Mouse (Mus musculus) myocyte (in vitro differentiated cells): ENCODE measurements at regions not wholly inside any gene's neighbourhood (a gene's known extent, or its start where the extent isn't known, plus 50 kb on each side); places are given as distances from the start of the nearest gene placed in this dataset.
A peak's percentile ranks its signal among the peaks of the same experiment; 100 is the strongest.

Experiments used
- H3K27me3 ChIP-seq: one replicate; pipeline ENCODE4 v1.6.1; 2011; ENCODE audit not compliant: control insufficient read depth, insufficient read depth, insufficient read length
- H3K36me3 ChIP-seq: one replicate; pipeline ENCODE4 v1.6.1; 2011; ENCODE audit not compliant: control insufficient read depth, insufficient read depth
- H3K4me2 ChIP-seq: one replicate; pipeline ENCODE4 v1.6.1; 2011; ENCODE audit warnings: low read depth, control low read depth
- H3K4me3 ChIP-seq: one replicate; pipeline ENCODE4 v1.5.1; 2011; ENCODE audit warnings: mild to moderate bottlenecking, control low read depth, moderate library complexity
- H3K79me2 ChIP-seq: one replicate; pipeline ENCODE4 v1.6.1; 2011; ENCODE audit not compliant: control insufficient read depth, insufficient read depth
- H3ac ChIP-seq: one replicate; pipeline ENCODE4 v1.6.1; 2011; ENCODE audit not compliant: control insufficient read depth, insufficient read length
- CEBPB ChIP-seq: IDR thresholded peaks from 2 replicates; pipeline ENCODE4 v1.6.1; 2011; ENCODE audit warnings: mild to moderate bottlenecking, moderate library complexity; ENCODE audit not compliant: poor library complexity, insufficient read depth, severe bottlenecking
- E2F4 ChIP-seq: IDR thresholded peaks from one replicate; pipeline ENCODE4 v1.6.1; 2011; ENCODE audit warnings: mild to moderate bottlenecking, control low read depth, moderate library complexity; ENCODE audit not compliant: insufficient read depth
- MAX ChIP-seq: IDR thresholded peaks from one replicate; pipeline ENCODE4 v1.6.1; 2011; ENCODE audit warnings: low read depth, mild to moderate bottlenecking, control low read depth
- MYOD1 ChIP-seq, 3 experiments: IDR thresholded peaks; one replicate each; pipeline ENCODE4 v1.6.1; 2011; ENCODE audit warnings: control low read depth in 2 of 3, low read depth in 2 of 3, mild to moderate bottlenecking in 2 of 3, moderate library complexity in 1 of 3; ENCODE audit not compliant: insufficient read length in 2 of 3, control insufficient read depth in 1 of 3
- MYOG ChIP-seq, 3 experiments: IDR thresholded peaks; one replicate each; pipeline ENCODE4 v1.6.1; 2011; ENCODE audit warnings: control low read depth in 2 of 3, low read depth in 2 of 3, mild to moderate bottlenecking in 2 of 3; ENCODE audit not compliant: insufficient read length in 2 of 3, control insufficient read depth in 1 of 3, insufficient read depth in 1 of 3
- POLR2A ChIP-seq: IDR thresholded peaks from one replicate; pipeline ENCODE4 v1.6.1; 2011; ENCODE audit warnings: low read depth, mild to moderate bottlenecking, control low read depth, moderate library complexity; ENCODE audit not compliant: insufficient read length
- POLR2AphosphoS2 ChIP-seq: IDR thresholded peaks from one replicate; pipeline ENCODE4 v1.6.1; 2011; ENCODE audit warnings: low read depth, control low read depth; ENCODE audit not compliant: insufficient read length
- REST ChIP-seq: IDR thresholded peaks from one replicate; pipeline ENCODE4 v1.6.1; 2011; ENCODE audit warnings: mild to moderate bottlenecking, control low read depth, moderate library complexity; ENCODE audit not compliant: insufficient read depth, insufficient read length
- SRF ChIP-seq: IDR thresholded peaks from one replicate; pipeline ENCODE4 v1.6.1; 2011; ENCODE audit warnings: low read depth; ENCODE audit not compliant: control insufficient read depth, insufficient read length
- TCF12 ChIP-seq: IDR thresholded peaks from one replicate; pipeline ENCODE4 v1.6.1; 2011; ENCODE audit warnings: mild to moderate bottlenecking, control low read depth; ENCODE audit not compliant: poor library complexity, insufficient read depth, severe bottlenecking
- TCF3 ChIP-seq: IDR thresholded peaks from one replicate; pipeline ENCODE4 v1.6.1; 2011; ENCODE audit warnings: low read depth, control low read depth; ENCODE audit not compliant: insufficient read length
- USF1 ChIP-seq: IDR thresholded peaks from one replicate; pipeline ENCODE4 v1.6.1; 2011; ENCODE audit warnings: low read depth, mild to moderate bottlenecking, control low read depth, moderate library complexity

- no peaks in the 10 kb centered on the region for H3K36me3 ChIP-seq
- TF ChIP-seq REST (no peak), E2F4 (no peak), POLR2AphosphoS2 (no peak), POLR2A (no peak), MAX (no peak), MYOG (IDR thresholded peaks at IDR 0.05; ENCODE audit: control insufficient read depth in 1 of 3, insufficient read depth in 1 of 3, insufficient read length in 2 of 3, low read depth in 2 of 3) (no peak), USF1 (no peak), MYOD1 (IDR thresholded peaks at IDR 0.05; ENCODE audit: control insufficient read depth in 1 of 3, insufficient read length in 2 of 3, low read depth in 2 of 3) (no peak), SRF (no peak), TCF12 (no peak)
- H3K4me3 ChIP-seq = no peak overlapping the region
- no peaks in the 10 kb centered on the region for H3K27me3 ChIP-seq
- H3K79me2 ChIP-seq = no peaks in the 10 kb centered on the region
- H3K4me2 ChIP-seq = no peak overlapping the region
- H3ac ChIP-seq = no peak overlapping the region
Observed at GRCm38 (mm10) chr8:126723259-126724122, 129.7 kb upstream of the Irf2bp2 start.

DNA sequence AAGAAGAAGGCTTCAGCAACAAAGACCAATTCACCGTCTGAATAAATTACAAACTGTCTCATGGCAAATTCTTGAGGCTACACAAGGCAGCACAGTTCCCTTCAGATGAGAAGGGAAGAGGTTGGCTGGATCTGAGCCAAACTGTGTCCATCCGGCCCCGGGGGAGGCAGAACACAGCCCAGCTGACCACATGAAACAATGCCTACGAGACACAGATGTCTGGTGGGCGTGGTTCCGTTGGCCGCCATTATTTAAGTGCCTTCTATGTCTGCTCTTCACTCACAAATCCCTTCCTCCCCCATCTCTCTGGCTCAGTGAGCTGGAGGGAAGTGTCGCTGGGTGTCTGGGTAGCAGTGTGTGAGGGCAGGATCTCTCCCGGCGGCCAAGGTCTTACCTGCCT, 127.8 kb upstream of the Irf2bp2 start:
- Histone ChIP-seq H3K79me2 (no peaks in the 10 kb centered on the region), H3K4me2 (peak overlapping the region; percentile 16), H3K36me3 (no peaks in the 10 kb centered on the region), H3K27me3 (no peaks in the 10 kb centered on the region), H3K4me3 (no peak overlapping the region), H3ac (no peak overlapping the region)
- peak in 1 of 3 experiments; percentile 49 for TF ChIP-seq MYOG (IDR thresholded peaks at IDR 0.05; ENCODE audit: control insufficient read depth in 1 of 3, insufficient read depth in 1 of 3, insufficient read length in 2 of 3, low read depth in 2 of 3)
- TF ChIP-seq MYOD1 (IDR thresholded peaks at IDR 0.05; ENCODE audit: control insufficient read depth in 1 of 3, insufficient read length in 2 of 3, low read depth in 2 of 3) = peak in 1 of 3 experiments; percentile 47
- TF ChIP-seq TCF12 = no peak

DNA sequence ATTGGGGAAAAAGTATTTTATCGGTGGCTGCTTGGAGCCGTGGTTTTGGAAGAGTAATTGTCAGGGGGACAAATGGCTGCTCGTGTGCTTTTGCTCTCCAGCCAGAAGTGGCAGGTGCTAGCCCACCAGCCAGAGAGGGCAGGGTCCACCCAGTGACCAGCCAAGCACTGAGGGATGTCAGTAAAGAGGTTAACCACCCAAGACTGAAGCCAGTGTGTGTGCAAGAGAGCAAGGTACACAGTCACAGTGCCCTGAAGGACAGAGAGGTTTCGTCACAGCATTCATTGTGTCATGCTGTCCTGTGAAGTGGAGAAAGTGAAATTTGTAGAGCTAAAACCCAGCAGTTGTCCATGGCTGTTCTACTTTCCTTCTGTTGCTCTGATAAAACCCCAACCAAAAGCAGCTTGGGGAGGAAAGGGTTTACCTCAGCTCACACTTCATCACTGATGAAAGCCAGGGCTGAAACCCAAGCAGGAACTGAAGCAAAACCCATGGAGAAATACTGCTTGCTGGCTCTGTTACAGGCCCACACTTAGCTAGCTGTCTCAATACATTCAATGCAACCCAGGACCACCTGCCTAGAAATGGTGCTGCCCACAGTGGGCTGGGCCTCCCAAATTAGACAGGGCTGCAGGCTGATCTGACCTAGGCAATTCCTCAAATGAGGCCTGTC, 126.8 kb upstream of the Irf2bp2 start:
- no peak overlapping the region for H3K4me3 ChIP-seq
- no peaks in the 10 kb centered on the region for H3K27me3 ChIP-seq
- no peak overlapping the region for H3K4me2 ChIP-seq
- H3K79me2 ChIP-seq = no peaks in the 10 kb centered on the region
- no peak overlapping the region for H3ac ChIP-seq
- TF ChIP-seq E2F4 (no peak), MYOD1 (IDR thresholded peaks at IDR 0.05; ENCODE audit: control insufficient read depth in 1 of 3, insufficient read length in 2 of 3, low read depth in 2 of 3) (peak in 1 of 3 experiments; percentile 39), MYOG (IDR thresholded peaks at IDR 0.05; ENCODE audit: control insufficient read depth in 1 of 3, insufficient read depth in 1 of 3, insufficient read length in 2 of 3, low read depth in 2 of 3) (peak in 1 of 3 experiments; percentile 62)
- no peaks in the 10 kb centered on the region for H3K36me3 ChIP-seq

- Histone ChIP-seq H3K27me3 (no peaks in the 10 kb centered on the region), H3K4me2 (no peak overlapping the region), H3K79me2 (no peaks in the 10 kb centered on the region), H3K4me3 (no peak overlapping the region), H3ac (no peak overlapping the region), H3K36me3 (no peaks in the 10 kb centered on the region)
- TF ChIP-seq POLR2AphosphoS2 (no peak), TCF3 (no peak), E2F4 (no peak), CEBPB (no peak), POLR2A (no peak), MYOD1 (IDR thresholded peaks at IDR 0.05; ENCODE audit: control insufficient read depth in 1 of 3, insufficient read length in 2 of 3, low read depth in 2 of 3) (no peak), MYOG (IDR thresholded peaks at IDR 0.05; ENCODE audit: control insufficient read depth in 1 of 3, insufficient read depth in 1 of 3, insufficient read length in 2 of 3, low read depth in 2 of 3) (no peak), SRF (no peak), TCF12 (no peak), MAX (no peak), USF1 (no peak), REST (no peak)
Observed at GRCm38 (mm10) chr8:126719748-126720147, 126.0 kb upstream of the Irf2bp2 start.
